Mouse (Mus musculus) limb, embryonic 14.5 days (tissue): ENCODE data around the gene Necap2. TPM values are rescaled to one million over a fixed set of nuclear protein-coding genes. Genes with fewer than 3 reads are reported as not detected.

Source experiments
- ATAC-seq: fragments of 200-750 bp; cut with Nextera tagmentation; 2 replicates; pipeline ENCODE4 v1.8.0; 2017; ENCODE audit warnings: low read depth, moderate number of reproducible peaks, moderate TSS enrichment; ENCODE audit not compliant: low FRiP score
- DNase-seq: peaks from one replicate; pipeline ENCODE4 v3.0.0-alpha.2; 2015; ENCODE audit warnings: low spot score
- H3K27ac ChIP-seq: fragments of 300-500 bp; sonication (generic); replicated peaks from 2 replicates; pipeline ENCODE4 v1.5.1; 2014; ENCODE audit warnings: low read depth, mild to moderate bottlenecking, low read length, moderate library complexity, mixed read lengths
- H3K27me3 ChIP-seq: fragments of 300-500 bp; sonication (generic); 2 replicates; pipeline ENCODE4 v1.6.1; 2014; ENCODE audit warnings: low read length, mixed read lengths; ENCODE audit not compliant: control insufficient read depth, insufficient read depth
- H3K36me3 ChIP-seq: fragments of 300-500 bp; sonication (generic); 2 replicates; pipeline ENCODE4 v1.6.1; 2014; ENCODE audit warnings: mild to moderate bottlenecking, low read length, moderate library complexity, mixed read lengths; ENCODE audit not compliant: control insufficient read depth, insufficient read depth
- H3K4me1 ChIP-seq: fragments of 300-500 bp; sonication (generic); 2 replicates; pipeline ENCODE4 v1.6.1; 2014; ENCODE audit warnings: antibody characterized with exemption, low read length, mixed read lengths; ENCODE audit not compliant: control insufficient read depth, insufficient read depth
- H3K4me2 ChIP-seq: fragments of 300-500 bp; sonication (generic); replicated peaks from 2 replicates; pipeline ENCODE4 v1.6.1; 2014; ENCODE audit warnings: low read depth, mild to moderate bottlenecking, low read length, moderate library complexity; ENCODE audit not compliant: severe bottlenecking
- H3K4me3 ChIP-seq: fragments of 300-500 bp; sonication (generic); replicated peaks from 2 replicates; pipeline ENCODE4 v1.5.1; 2014; ENCODE audit warnings: low read length
- H3K9ac ChIP-seq: fragments of 300-500 bp; sonication (generic); 2 replicates; pipeline ENCODE4 v1.6.1; 2014; ENCODE audit warnings: mild to moderate bottlenecking, low read depth, low read length, moderate library complexity; ENCODE audit not compliant: severe bottlenecking
- H3K9me3 ChIP-seq: fragments of 300-500 bp; sonication (generic); 2 replicates; pipeline ENCODE4 v1.6.1; 2016; ENCODE audit warnings: low read length; ENCODE audit not compliant: control insufficient read depth
- POLR2A ChIP-seq: fragments of 200-500 bp; IDR thresholded peaks from 2 replicates; pipeline ENCODE4 v1.8.0; 2012; ENCODE audit warnings: inconsistent platforms, mild to moderate bottlenecking, moderate library complexity, borderline replicate concordance; ENCODE audit not compliant: insufficient read depth, insufficient read length; ENCODE audit errors: extremely low read depth
- WGBS: fragments of 180-500 bp; shearing (Covaris S2); extraction: QIAGEN DNeasy Blood & Tissue Kit; methylation state at CpG from one replicate; pipeline ENCODE4 v1.1.7; 2014; 5-methylcytosine and 5-hydroxymethylcytosine counted together
- polyA plus RNA-seq, 2 experiments: library from polyadenylated mRNA; depleted of rRNA in 1 of 2; stranded (reverse) in 1 of 2; unstranded in 1 of 2; fragments of >200 nt; fragmentation: Nextera tagmentation in 1 of 2; extraction: Ambion mirVana in 1 of 2; gene quantifications; 2 replicates each; pipeline versions ENCODE4 v1.2.1 to v1.2.3; 2012 to 2014

Necap2 gene
- polyA plus RNA-seq, 2 experiments, result 79.1 to 90.5 TPM

- TF ChIP-seq POLR2A, result no peak
- DNase-seq, result no peak
- no peak overlapping the region for H3K4me2 ChIP-seq
- no peak overlapping the region for H3K4me3 ChIP-seq
- H3K27ac ChIP-seq, result no peak overlapping the region
- H3K27me3 ChIP-seq, result no peaks in the 10 kb centered on the region
- WGBS, result 77% methylated on average over 9 of the region's 9 CpGs
- no peak overlapping the region for H3K9ac ChIP-seq
- no peaks in the 10 kb centered on the region for H3K9me3 ChIP-seq
- H3K4me1 ChIP-seq, result no peaks in the 10 kb centered on the region
- ATAC-seq, result no peak
- H3K36me3 ChIP-seq, result no peaks in the 10 kb centered on the region
Measured at GRCm38 (mm10) chr4:141088714-141089113, 10.6 kb upstream of the Necap2 start.

- H3K4me2 ChIP-seq, result no peak within 1 kb of the TSS
- 70% methylated on average over 6 of the region's 6 CpGs for WGBS
- H3K9ac ChIP-seq, result no peak within 1 kb of the TSS
- no peak for TF ChIP-seq POLR2A
- no peak within 1 kb of the TSS for H3K27ac ChIP-seq
- no peaks in the 10 kb centered on the region for H3K27me3 ChIP-seq
- H3K9me3 ChIP-seq, result no peaks in the 10 kb centered on the region
- no peaks in the 10 kb centered on the region for H3K36me3 ChIP-seq
- H3K4me3 ChIP-seq, result no peak within 1 kb of the TSS
- no peak for DNase-seq
- no peaks in the 10 kb centered on the region for H3K4me1 ChIP-seq
- ATAC-seq, result no peak
Measured at GRCm38 (mm10) chr4:141088033-141088432, 9.9 kb upstream of the Necap2 start, which contains the start of gene Spata21. Gene Spata21, plus strand, starts transcription at chr4:141088333.

GRCm38 (mm10) chr4:141086862-141087261, 8.7 kb upstream of the Necap2 start:
- no peaks in the 10 kb centered on the region for H3K27me3 ChIP-seq
- WGBS, result 61% methylated on average over 10 of the region's 10 CpGs
- no peak for DNase-seq
- no peaks in the 10 kb centered on the region for H3K36me3 ChIP-seq
- TF ChIP-seq POLR2A, result no peak
- no peak overlapping the region for H3K4me3 ChIP-seq
- ATAC-seq, result no peak
- no peak overlapping the region for H3K9ac ChIP-seq
- H3K4me2 ChIP-seq, result no peak overlapping the region
- no peaks in the 10 kb centered on the region for H3K9me3 ChIP-seq
- no peak overlapping the region for H3K27ac ChIP-seq
- no peaks in the 10 kb centered on the region for H3K4me1 ChIP-seq

- DNase-seq (no peak), ATAC-seq (no peak)
- Histone ChIP-seq H3K4me2 (no peak overlapping the region), H3K4me1 (peaks cover 10% of the 10 kb centered on the region), H3K27me3 (no peaks in the 10 kb centered on the region), H3K27ac (no peak overlapping the region), H3K4me3 (peak overlapping the region; percentile 99; the same call in 1 of the 2 replicates), H3K9ac (no peak overlapping the region), H3K36me3 (peaks cover 19% of the 10 kb centered on the region), H3K9me3 (no peaks in the 10 kb centered on the region)
- 72% methylated on average over 18 of the region's 18 CpGs for WGBS
- no peak for TF ChIP-seq POLR2A
Measured at GRCm38 (mm10) chr4:141078510-141079137, 467 bp upstream of the Necap2 start.

DNA sequence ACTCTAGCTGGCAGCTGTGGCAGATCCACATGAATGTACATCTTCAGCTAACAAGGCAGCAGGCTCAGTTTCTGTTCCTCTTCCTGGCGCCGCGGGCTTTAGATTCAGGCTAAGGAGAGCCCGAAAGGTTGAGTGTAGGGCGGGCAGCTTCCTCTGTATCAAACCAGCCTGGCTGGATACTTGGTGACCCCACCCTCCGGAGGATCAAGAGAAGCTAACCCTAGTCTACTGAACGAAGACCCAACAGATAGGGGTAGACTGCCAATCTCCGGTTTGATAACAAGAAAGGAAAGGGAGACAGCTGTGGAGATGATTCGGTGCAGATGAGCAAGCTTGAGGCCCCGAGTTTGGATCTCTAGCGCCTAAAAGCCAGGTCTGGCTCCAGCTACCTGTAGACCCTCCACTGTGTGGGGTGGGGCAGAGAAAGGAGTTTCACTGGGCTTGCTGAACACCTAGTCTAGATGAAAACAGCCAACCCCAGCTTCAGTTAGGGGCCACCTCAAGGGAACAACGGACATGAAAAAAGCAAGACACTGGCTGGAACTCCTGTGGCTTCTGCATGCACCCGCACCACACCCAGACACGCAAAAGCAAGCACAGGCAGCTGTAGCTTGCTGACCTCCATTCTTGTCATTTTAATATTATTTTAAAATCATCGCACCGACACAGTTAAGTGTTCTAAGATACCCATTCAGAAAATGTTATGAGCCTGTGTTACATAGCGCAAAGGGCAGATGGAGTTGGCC, 1.2 kb downstream of the Necap2 start:
- DNase-seq, result no peak
- no peak for ATAC-seq
- WGBS, result 82% methylated on average over 17 of the region's 17 CpGs

More for the DNA sequence above, 1.2 kb downstream of the Necap2 start:
- H3K4me2 ChIP-seq, result peak overlapping the region; percentile 89
- no peak for TF ChIP-seq POLR2A
- no peaks in the 10 kb centered on the region for H3K27me3 ChIP-seq
- H3K9ac ChIP-seq, result peak overlapping the region; percentile 82
- H3K36me3 ChIP-seq, result peaks cover 35% of the 10 kb centered on the region
- H3K4me3 ChIP-seq, result peak overlapping the region; percentile 99
- no peak overlapping the region for H3K27ac ChIP-seq
- no peaks in the 10 kb centered on the region for H3K9me3 ChIP-seq
- H3K4me1 ChIP-seq, result peaks cover 10% of the 10 kb centered on the region
